In genomic region chr4:123904333-123905125, GRCm38 (mm10) we compare ENCODE assay signal across 8 mouse cellular contexts. TPM values are rescaled to one million over a fixed set of nuclear protein-coding genes. Genes with fewer than 3 reads are reported as not detected.
DNase-seq lines count a peak whose midpoint lies in the region; ATAC-seq lines count a peak whose summit lies in the region.

Mycbp (plus strand) TSS chr4:123904832.

- H3K4me1 ChIP-seq in heart, embryonic 14.5 days (ENCODE audit: control insufficient read depth in 2 of 2, insufficient read depth in 2 of 2, low read length in 2 of 2): peaks cover 0 to 19% of the 10 kb centered on the region in 2 experiments; a peak in 2 of 4 replicates
- H3K4me1 ChIP-seq in liver, embryonic 13.5 days (replicated peaks): peaks cover 31% of the 10 kb centered on the region
- H3K4me1 ChIP-seq in stomach, embryonic 16.5 days (ENCODE audit: control insufficient read depth, insufficient read depth, low read length): peaks cover 13% of the 10 kb centered on the region

- peak within 1 kb of the TSS; percentile 76 to 78 for H3K27ac ChIP-seq in heart, embryonic 14.5 days (replicated peaks in 1 of 2; ENCODE audit: control insufficient read depth in 1 of 2, insufficient read depth in 1 of 2, low read depth in 2 of 2, low read length in 2 of 2)
- peak within 1 kb of the TSS; percentile 86 for H3K27ac ChIP-seq in liver, embryonic 13.5 days
- H3K27ac ChIP-seq in stomach, embryonic 16.5 days (ENCODE audit: low read length): peak within 1 kb of the TSS; percentile 90

- H3K4me2 ChIP-seq in heart, embryonic 14.5 days (ENCODE audit: low read length): peak within 1 kb of the TSS; percentile 71
- H3K4me2 ChIP-seq in liver, embryonic 13.5 days: peak within 1 kb of the TSS; percentile 85
- peak within 1 kb of the TSS; percentile 76 for H3K4me2 ChIP-seq in stomach, embryonic 16.5 days (ENCODE audit: low read depth, low read length)

- H3K36me3 ChIP-seq in heart, embryonic 14.5 days (ENCODE audit: control insufficient read depth, insufficient read depth, low read length): peaks cover 11% of the 10 kb centered on the region
- H3K36me3 ChIP-seq in liver, embryonic 13.5 days: peaks cover 13% of the 10 kb centered on the region
- no peaks in the 10 kb centered on the region for H3K36me3 ChIP-seq in stomach, embryonic 16.5 days (ENCODE audit: control insufficient read depth, insufficient read depth, low read length)

- DNase-seq in c-Kit-negative CD71-positive TER-119-positive erythroid progenitor cells, embryonic 14.5 days (ENCODE audit: low read depth, low spot score): peak; percentile 95
- DNase-seq in fibroblast of lung, adult 2 months (ENCODE audit: low read depth): peak; percentile 91
- DNase-seq in kidney, postnatal 14 days: peak; percentile 100
- peak; percentile 99 for DNase-seq in liver, embryonic 13.5 days
- peak; percentile 99 for DNase-seq in neural tube, embryonic 10.5 days (ENCODE audit: extremely low spot score, low spot score)

- ATAC-seq in CD4-positive, CD25-positive, alpha-beta regulatory T cell, adult 4 months: peak; percentile 99
- peak; percentile 100 for ATAC-seq in heart, embryonic 14.5 days (ENCODE audit: insufficient number of reproducible peaks, insufficient read depth, low FRiP score, low read depth)
- ATAC-seq in liver, embryonic 13.5 days (ENCODE audit: low read depth): peak; percentile 100
- ATAC-seq in stomach, embryonic 16.5 days (ENCODE audit: insufficient read depth, low FRiP score): peak; percentile 100

- 1% methylated on average over 49 of the region's 49 CpGs for WGBS in heart, embryonic 14.5 days
- WGBS in liver, embryonic 13.5 days (ENCODE audit: insufficient replicate concordance): under 1% methylated on average over 48 of the region's 49 CpGs
- WGBS in stomach, embryonic 16.5 days: 1% methylated on average over 49 of the region's 49 CpGs

- peak within 1 kb of the TSS; percentile 71 to 83 for H3K4me3 ChIP-seq in heart, embryonic 14.5 days (ENCODE audit: control insufficient read depth in 1 of 2, insufficient read depth in 1 of 2, low read depth in 1 of 2, low read length in 2 of 2)
- H3K4me3 ChIP-seq in liver, embryonic 13.5 days (replicated peaks): peak within 1 kb of the TSS; percentile 76
- H3K4me3 ChIP-seq in stomach, embryonic 16.5 days (replicated peaks; ENCODE audit: low read length): peak within 1 kb of the TSS; percentile 81

- no peaks in the 10 kb centered on the region for H3K27me3 ChIP-seq in heart, embryonic 14.5 days (ENCODE audit: control insufficient read depth, insufficient read depth, low read length)
- no peaks in the 10 kb centered on the region for H3K27me3 ChIP-seq in liver, embryonic 13.5 days
- H3K27me3 ChIP-seq in stomach, embryonic 16.5 days (ENCODE audit: control insufficient read depth, insufficient read depth, low read length): no peaks in the 10 kb centered on the region

- H3K9ac ChIP-seq in heart, embryonic 14.5 days (ENCODE audit: low read length): peak within 1 kb of the TSS; percentile 77
- peak within 1 kb of the TSS; percentile 86 for H3K9ac ChIP-seq in liver, embryonic 13.5 days
- H3K9ac ChIP-seq in stomach, embryonic 16.5 days (ENCODE audit: low read length): peak within 1 kb of the TSS; percentile 93

- no peaks in the 10 kb centered on the region for H3K9me3 ChIP-seq in heart, embryonic 14.5 days (ENCODE audit: control insufficient read depth, low read length)
- H3K9me3 ChIP-seq in liver, embryonic 13.5 days (replicated peaks): no peaks in the 10 kb centered on the region
- no peaks in the 10 kb centered on the region for H3K9me3 ChIP-seq in stomach, embryonic 16.5 days (replicated peaks; ENCODE audit: control insufficient read depth, low read length)

RNA-seq across cellular contexts. Expression of gene Mycbp, which starts in this region (rescaled TPM):
- 10 to 100 TPM; 13.7 to 14.9 TPM for polyA plus RNA-seq in CD4-positive, CD25-positive, alpha-beta regulatory T cell, adult 4 months (2017; shearing (Covaris generic))
- 57.1 and 58.5 TPM in 2 replicates for polyA plus RNA-seq in heart, embryonic 14.5 days (2014; fragmentation: Nextera tagmentation; extraction: Ambion mirVana)
- polyA plus RNA-seq in liver, embryonic 13.5 days (2015; fragmentation: Nextera tagmentation; extraction: Ambion mirVana): 79.1 and 85.2 TPM in 2 replicates
- polyA plus RNA-seq in stomach, embryonic 16.5 days (2015; fragmentation: Nextera tagmentation; extraction: Ambion mirVana): 77.0 and 88.2 TPM in 2 replicates

Comparison
In these comparisons a context has a peak if more than half of its experiments do, and no peak if none do; other contexts are left out.
1. Peak in every context shown above with its lines: DNase-seq, ATAC-seq, H3K4me3 ChIP-seq and H3K27ac ChIP-seq.